ENCODE assay signal across 18 mouse cellular contexts in the genomic region with DNA sequence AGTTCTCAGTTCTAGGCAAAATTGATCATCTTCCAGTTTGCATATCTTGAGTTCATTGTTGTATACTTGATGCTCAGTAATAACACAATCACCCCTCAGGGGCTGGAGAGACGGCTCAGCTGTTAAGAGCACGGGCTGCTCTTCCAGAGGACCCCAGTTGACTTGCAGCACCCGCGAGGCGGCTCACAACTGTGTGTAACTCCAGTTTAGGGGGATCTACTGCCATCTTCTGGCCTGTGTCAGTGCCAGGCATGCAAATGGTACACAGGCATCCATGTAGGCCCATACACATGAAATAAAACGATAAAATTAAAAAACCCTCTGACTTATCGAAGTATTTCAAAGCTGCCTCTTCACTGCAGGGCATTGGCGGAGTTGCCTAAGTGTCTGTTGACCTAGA.
DNase-seq lines count a peak whose midpoint lies in the region; ATAC-seq and TF ChIP-seq lines count a peak whose summit lies in the region.
"Had no signal": no experiment of that assay in that cellular context is flagged by ENCODE, and none has a peak within 500 bp of the region (broad histone marks: within the 10 kb centered on the region; RNA-seq: fewer than 3 reads in every experiment).

No protein-coding gene starts in this region.

- no peak overlapping the region for H3K9ac ChIP-seq in forebrain, postnatal 0 days
- no peak overlapping the region for H3K9ac ChIP-seq in forebrain, embryonic 15.5 days (replicated peaks)
- H3K9ac ChIP-seq in midbrain, postnatal 0 days (replicated peaks; ENCODE audit: low read length, poor library complexity, severe bottlenecking): no peak overlapping the region
- H3K9ac ChIP-seq: heart, embryonic 15.5 days; intestine, embryonic 15.5 days; liver, embryonic 13.5 days; midbrain, embryonic 15.5 days had no signal

- H3K27me3 ChIP-seq in forebrain, postnatal 0 days (ENCODE audit: insufficient read depth, low read length): no peaks in the 10 kb centered on the region
- H3K27me3 ChIP-seq in forebrain, embryonic 15.5 days: no peaks in the 10 kb centered on the region
- H3K27me3 ChIP-seq in midbrain, postnatal 0 days (ENCODE audit: insufficient read depth, low read length): no peaks in the 10 kb centered on the region
- H3K27me3 ChIP-seq in midbrain, embryonic 10.5 days (ENCODE audit: low read depth, poor library complexity, severe bottlenecking): no peaks in the 10 kb centered on the region
- H3K27me3 ChIP-seq: heart, embryonic 15.5 days; intestine, embryonic 15.5 days; liver, embryonic 13.5 days; midbrain, embryonic 15.5 days had no signal

- H3K27ac ChIP-seq in forebrain, postnatal 0 days (ENCODE audit: low read depth, low read length): no peak overlapping the region
- H3K27ac ChIP-seq in forebrain, embryonic 15.5 days (replicated peaks): no peak overlapping the region
- H3K27ac ChIP-seq in midbrain, postnatal 0 days (ENCODE audit: low read depth, low read length): no peak overlapping the region
- no peak overlapping the region for H3K27ac ChIP-seq in midbrain, embryonic 10.5 days (replicated peaks)
- H3K27ac ChIP-seq in embryonic fibroblast, embryonic 13.5 days (ENCODE audit: insufficient read depth, low read length): peak overlapping the region; percentile 99
- H3K27ac ChIP-seq: liver, embryonic 13.5 days; midbrain, embryonic 15.5 days had no signal

- no peaks in the 10 kb centered on the region for H3K36me3 ChIP-seq in forebrain, postnatal 0 days (ENCODE audit: insufficient read depth)
- H3K36me3 ChIP-seq in forebrain, embryonic 15.5 days: no peaks in the 10 kb centered on the region
- no peaks in the 10 kb centered on the region for H3K36me3 ChIP-seq in midbrain, postnatal 0 days (ENCODE audit: insufficient read depth, low read length)
- H3K36me3 ChIP-seq in midbrain, embryonic 10.5 days: no peaks in the 10 kb centered on the region
- H3K36me3 ChIP-seq: G1E; heart, embryonic 15.5 days; intestine, embryonic 15.5 days; liver, embryonic 13.5 days; midbrain, embryonic 15.5 days had no signal

- 0 out of 2 replicates have a peak, but pooled peaks cover 3% of the 10 kb centered on the region for H3K9me3 ChIP-seq in forebrain, postnatal 0 days (ENCODE audit: low read length)
- H3K9me3 ChIP-seq in forebrain, embryonic 15.5 days: no peaks in the 10 kb centered on the region
- no peaks in the 10 kb centered on the region for H3K9me3 ChIP-seq in midbrain, postnatal 0 days (ENCODE audit: low read length)
- no peaks in the 10 kb centered on the region for H3K9me3 ChIP-seq in midbrain, embryonic 10.5 days (replicated peaks)
- H3K9me3 ChIP-seq: G1E; heart, embryonic 15.5 days; intestine, embryonic 15.5 days; liver, embryonic 13.5 days; midbrain, embryonic 15.5 days had no signal

- 91% methylated on average over 8 of the region's 8 CpGs for WGBS in forebrain, postnatal 0 days
- 90% methylated on average over 8 of the region's 8 CpGs for WGBS in forebrain, embryonic 15.5 days
- WGBS in midbrain, postnatal 0 days: 85% methylated on average over 8 of the region's 8 CpGs
- WGBS in midbrain, embryonic 10.5 days: 88% methylated on average over 8 of the region's 8 CpGs

- H3K4me3 ChIP-seq in forebrain, postnatal 0 days (ENCODE audit: low read depth, low read length): no peak overlapping the region
- no peak overlapping the region for H3K4me3 ChIP-seq in forebrain, embryonic 15.5 days
- no peak overlapping the region for H3K4me3 ChIP-seq in midbrain, postnatal 0 days (ENCODE audit: low read depth, low read length)
- no peak overlapping the region for H3K4me3 ChIP-seq in midbrain, embryonic 10.5 days
- no peak overlapping the region for H3K4me3 ChIP-seq in embryonic fibroblast, embryonic 13.5 days (ENCODE audit: insufficient read depth, low read length)
- H3K4me3 ChIP-seq: heart, embryonic 15.5 days; intestine, embryonic 15.5 days; liver, embryonic 13.5 days; midbrain, embryonic 15.5 days had no signal

- H3K4me2 ChIP-seq in forebrain, postnatal 0 days (ENCODE audit: low read depth): no peak overlapping the region
- no peak overlapping the region for H3K4me2 ChIP-seq in forebrain, embryonic 15.5 days (replicated peaks)
- H3K4me2 ChIP-seq in midbrain, postnatal 0 days (ENCODE audit: low read depth, low read length, poor library complexity, severe bottlenecking): no peak overlapping the region
- H3K4me2 ChIP-seq: heart, embryonic 15.5 days; intestine, embryonic 15.5 days; liver, embryonic 13.5 days; midbrain, embryonic 15.5 days had no signal

- ATAC-seq in forebrain, postnatal 0 days: no peak
- no peak for ATAC-seq in forebrain, embryonic 15.5 days (replicated peaks)
- no peak for ATAC-seq in midbrain, postnatal 0 days (ENCODE audit: low FRiP score)
- ATAC-seq in inflammation-experienced regulatory T-cells, adult 6 months: no peak
- ATAC-seq: intestine, embryonic 15.5 days; midbrain, embryonic 15.5 days had no signal

- 0 out of 2 replicates have a peak, but pooled peaks have one; percentile 6 for TF ChIP-seq CTCF in forebrain, postnatal 0 days (IDR thresholded peaks at IDR 0.05; ENCODE audit: low read depth)
- TF ChIP-seq CTCF in midbrain, postnatal 0 days (IDR thresholded peaks at IDR 0.05): peak; percentile 27; the same call in 1 of the 2 replicates
- no peak for TF ChIP-seq CTCF in embryonic fibroblast, embryonic 13.5 days (IDR thresholded peaks at IDR 0.05; ENCODE audit: borderline replicate concordance, insufficient read depth, low read length)

- no peaks in the 10 kb centered on the region for H3K4me1 ChIP-seq in forebrain, postnatal 0 days (ENCODE audit: insufficient read depth)
- H3K4me1 ChIP-seq in forebrain, embryonic 15.5 days: no peaks in the 10 kb centered on the region
- H3K4me1 ChIP-seq in midbrain, postnatal 0 days (ENCODE audit: insufficient read depth, low read length): no peaks in the 10 kb centered on the region
- no peaks in the 10 kb centered on the region for H3K4me1 ChIP-seq in midbrain, embryonic 10.5 days
- H3K4me1 ChIP-seq in embryonic fibroblast, embryonic 13.5 days (ENCODE audit: control insufficient read depth, insufficient read depth, low read length): no peaks in the 10 kb centered on the region
- H3K4me1 ChIP-seq: heart, embryonic 15.5 days; liver, embryonic 13.5 days; midbrain, embryonic 15.5 days had no signal

- no peak for DNase-seq in forebrain, postnatal 0 days
- DNase-seq in midbrain, postnatal 0 days (ENCODE audit: low spot score): no peak
- no peak for DNase-seq in midbrain, embryonic 10.5 days (ENCODE audit: low spot score)
- no peak for DNase-seq in cerebellum, adult 9-10 months
- DNase-seq in frontal cortex, postnatal 25 days (ENCODE audit: low spot score in 2 of 2): no peak
- DNase-seq: adrenal gland, postnatal 36 days; cerebellum, adult 2 months; gastrocnemius, postnatal 25 days; kidney, postnatal 10 days; liver, embryonic 13.5 days; thymus, adult 18-20 months had no signal

- TF ChIP-seq POLR2A in embryonic fibroblast, embryonic 13.5 days (IDR thresholded peaks at IDR 0.05; ENCODE audit: low read depth, low read length): no peak
